Mouse (Mus musculus): ENCODE data around the gene Cdk9. TPM values are rescaled to one million over a fixed set of nuclear protein-coding genes. Genes with fewer than 3 reads are reported as not detected.

The Cdk9 gene
- total RNA-seq, 2 experiments from 2014 or later, result 46.5 to 133 TPM

DNA sequence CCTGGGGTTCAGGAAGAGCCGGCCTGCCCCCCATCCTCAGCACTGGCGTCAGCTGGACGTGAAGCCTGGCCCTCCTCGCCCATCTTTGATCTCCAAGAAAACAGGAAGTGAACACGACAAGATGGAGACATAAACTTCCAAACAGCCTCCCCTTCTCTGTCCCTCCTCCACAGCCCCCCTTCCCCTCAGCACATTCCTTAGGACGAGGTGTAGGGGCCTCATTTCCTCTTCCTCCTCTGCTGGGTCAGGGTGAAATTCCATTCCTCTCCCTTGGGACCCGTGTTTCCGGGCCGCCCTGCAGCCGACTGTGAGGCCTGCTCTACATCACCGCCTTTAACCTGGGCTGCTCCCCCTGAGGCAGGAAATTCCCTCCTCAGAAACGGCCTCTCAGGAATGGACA is 57.0 kb downstream of the Cdk9 start:
- no peak for ATAC-seq (replicated peaks; ENCODE audit: low FRiP score, low TSS enrichment, poor library complexity, severe bottlenecking)

Other genes with a start within 250 kb of the Cdk9 start
- 1.5 and 2.9 TPM in 2 replicates for gene Fam102a, start 177.7 kb downstream of the Cdk9 start, total RNA-seq (2014; fragmentation: Nextera tagmentation)
- 0.34 and 2.3 TPM in 2 replicates for gene Fam102a, start 177.7 kb downstream of the Cdk9 start, total RNA-seq (2017)
- gene Dpm2, start 142.2 kb downstream of the Cdk9 start, total RNA-seq (2014; fragmentation: Nextera tagmentation), result 94.2 and 108 TPM in 2 replicates
- gene Dpm2, start 142.2 kb downstream of the Cdk9 start, total RNA-seq (2017), result 33.0 and 38.5 TPM in 2 replicates
- gene Pip5kl1, start 138.3 kb downstream of the Cdk9 start, total RNA-seq (2014; fragmentation: Nextera tagmentation), result not detected in 2 replicates
- gene Pip5kl1, start 138.3 kb downstream of the Cdk9 start, total RNA-seq (2017), result 0.23 TPM in 1 of 2 replicates, not detected in the other
- gene 9430097D07Rik, start 137.4 kb downstream of the Cdk9 start, total RNA-seq (2014; fragmentation: Nextera tagmentation), result not detected in 2 replicates
- 0.75 TPM in 1 of 2 replicates, not detected in the other for gene 9430097D07Rik, start 137.4 kb downstream of the Cdk9 start, total RNA-seq (2017)
- 21.5 and 29.8 TPM in 2 replicates for gene St6galnac4, start 126.0 kb downstream of the Cdk9 start, total RNA-seq (2014; fragmentation: Nextera tagmentation)
- gene St6galnac4, start 126.0 kb downstream of the Cdk9 start, total RNA-seq (2017), result 22.3 and 22.7 TPM in 2 replicates
- 13.8 and 19.1 TPM in 2 replicates for gene St6galnac6, start 113.4 kb downstream of the Cdk9 start, total RNA-seq (2014; fragmentation: Nextera tagmentation)
- gene St6galnac6, start 113.4 kb downstream of the Cdk9 start, total RNA-seq (2017), result 6.5 and 12.9 TPM in 2 replicates
- 1.7 and 2.4 TPM in 2 replicates for gene Ak1, start 91.3 kb downstream of the Cdk9 start, total RNA-seq (2014; fragmentation: Nextera tagmentation)
- 1.2 and 8.0 TPM in 2 replicates for gene Ak1, start 91.3 kb downstream of the Cdk9 start, total RNA-seq (2017)
- gene Eng, start 66.5 kb downstream of the Cdk9 start, total RNA-seq (2014; fragmentation: Nextera tagmentation), result 97.0 and 99.9 TPM in 2 replicates
- gene Eng, start 66.5 kb downstream of the Cdk9 start, total RNA-seq (2017), result 10.8 and 21.3 TPM in 2 replicates
- gene Fpgs, start 8.9 kb downstream of the Cdk9 start, total RNA-seq (2014; fragmentation: Nextera tagmentation), result 94.2 and 96.1 TPM in 2 replicates
- gene Fpgs, start 8.9 kb downstream of the Cdk9 start, total RNA-seq (2017), result 45.7 and 66.1 TPM in 2 replicates
- gene Sh2d3c, start 8.0 kb upstream of the Cdk9 start, total RNA-seq (2014; fragmentation: Nextera tagmentation), result 2.5 and 5.4 TPM in 2 replicates
- 1.1 and 1.4 TPM in 2 replicates for gene Sh2d3c, start 8.0 kb upstream of the Cdk9 start, total RNA-seq (2017)
- not detected in 2 replicates for gene 6330409D20Rik, start 27.9 kb upstream of the Cdk9 start, total RNA-seq (2014; fragmentation: Nextera tagmentation)
- not detected in 2 replicates for gene 6330409D20Rik, start 27.9 kb upstream of the Cdk9 start, total RNA-seq (2017)
- 29.8 and 30.9 TPM in 2 replicates for gene Tor2a, start 44.2 kb upstream of the Cdk9 start, total RNA-seq (2014; fragmentation: Nextera tagmentation)
- 17.1 and 17.4 TPM in 2 replicates for gene Tor2a, start 44.2 kb upstream of the Cdk9 start, total RNA-seq (2017)
- gene Ttc16, start 62.6 kb upstream of the Cdk9 start, total RNA-seq (2014; fragmentation: Nextera tagmentation), result not detected in 2 replicates
- gene Ttc16, start 62.6 kb upstream of the Cdk9 start, total RNA-seq (2017), result 1.6 TPM in 1 of 2 replicates, not detected in the other
- 5.2 and 6.9 TPM in 2 replicates for gene Ptrh1, start 62.7 kb upstream of the Cdk9 start, total RNA-seq (2014; fragmentation: Nextera tagmentation)
- 0.46 and 3.9 TPM in 2 replicates for gene Ptrh1, start 62.7 kb upstream of the Cdk9 start, total RNA-seq (2017)
- gene Cfap157, start 71.4 kb upstream of the Cdk9 start, total RNA-seq (2014; fragmentation: Nextera tagmentation), result not detected in 2 replicates
- gene Cfap157, start 71.4 kb upstream of the Cdk9 start, total RNA-seq (2017), result not detected in 2 replicates
- gene Stxbp1, start 134.2 kb upstream of the Cdk9 start, total RNA-seq (2014; fragmentation: Nextera tagmentation), result 30.2 and 47.7 TPM in 2 replicates
- 6.5 and 10.4 TPM in 2 replicates for gene Stxbp1, start 134.2 kb upstream of the Cdk9 start, total RNA-seq (2017)
- gene Fam129b, start 163.0 kb upstream of the Cdk9 start, total RNA-seq (2014; fragmentation: Nextera tagmentation), result 9.0 and 16.3 TPM in 2 replicates
- 13.8 TPM in 2 replicates for gene Fam129b, start 163.0 kb upstream of the Cdk9 start, total RNA-seq (2017)
- 3,260 and 3,361 TPM in 2 replicates for gene Rpl12, start 248.5 kb upstream of the Cdk9 start, total RNA-seq (2014; fragmentation: Nextera tagmentation)
- gene Rpl12, start 248.5 kb upstream of the Cdk9 start, total RNA-seq (2017), result 3,030 and 3,103 TPM in 2 replicates
- 5.1 and 12.6 TPM in 2 replicates for gene Lrsam1, start 248.5 kb upstream of the Cdk9 start, total RNA-seq (2014; fragmentation: Nextera tagmentation)
- 6.3 and 7.9 TPM in 2 replicates for gene Lrsam1, start 248.5 kb upstream of the Cdk9 start, total RNA-seq (2017)